In genomic region chr14:55027251-55027650, GRCm38 (mm10) we compare ENCODE assay signal across 12 mouse cellular contexts. TPM values are rescaled to one million over a fixed set of nuclear protein-coding genes. Genes with fewer than 3 reads are reported as not detected.
A peak's percentile ranks its signal among the peaks of the same experiment; 100 is the strongest.
DNase-seq lines count a peak whose midpoint lies in the region; ATAC-seq lines count a peak whose summit lies in the region.
"Had no signal": no experiment of that assay in that cellular context is flagged by ENCODE, and none has a peak within 500 bp of the region (broad histone marks: within the 10 kb centered on the region; RNA-seq: fewer than 3 reads in every experiment).

No protein-coding gene starts in this region.

- no peak overlapping the region for H3K4me3 ChIP-seq in limb, embryonic 11.5 days (ENCODE audit: low read depth, low read length)
- H3K4me3 ChIP-seq: erythroblast, embryonic 14.5 days; limb, embryonic 15.5 days had no signal

- no peak overlapping the region for H3K27ac ChIP-seq in limb, embryonic 11.5 days (replicated peaks; ENCODE audit: low read depth, low read length)
- H3K27ac ChIP-seq: limb, embryonic 15.5 days had no signal

- no peaks in the 10 kb centered on the region for H3K27me3 ChIP-seq in limb, embryonic 11.5 days (ENCODE audit: control insufficient read depth, insufficient read depth, low read length)
- H3K27me3 ChIP-seq: limb, embryonic 15.5 days had no signal

- WGBS in limb, embryonic 11.5 days: 19% methylated on average over 5 of the region's 5 CpGs

- DNase-seq in ovary, postnatal 36 days (ENCODE audit: low spot score): peak; percentile 35
- no peak for DNase-seq in ovary, postnatal 14 days (ENCODE audit: low spot score)
- peak; percentile 27 for DNase-seq in forelimb bud, embryonic 11.5 days (ENCODE audit: low read depth, low spot score)
- peak; percentile 66 for DNase-seq in limb, embryonic 11.5 days (ENCODE audit: low spot score)
- peak; percentile 13 for DNase-seq in yolk sac, embryonic 10.5 days (ENCODE audit: low spot score)
- no peak for DNase-seq in cerebellum, adult 9-11 months
- DNase-seq in frontal cortex, postnatal 10 days (ENCODE audit: low spot score in 2 of 2): no peak
- no peak for DNase-seq in gastrocnemius, postnatal 10 days

- 0 out of 2 replicates have a peak, but pooled peaks cover 9% of the 10 kb centered on the region for H3K36me3 ChIP-seq in limb, embryonic 11.5 days (ENCODE audit: control insufficient read depth, insufficient read depth, low read length)

- H3K4me1 ChIP-seq in limb, embryonic 11.5 days (ENCODE audit: control insufficient read depth, insufficient read depth, low read length): peaks cover 8% of the 10 kb centered on the region; the same call in 1 of the 2 replicates

- H3K9me3 ChIP-seq in limb, embryonic 11.5 days (ENCODE audit: control insufficient read depth, low read length): no peaks in the 10 kb centered on the region
- H3K9me3 ChIP-seq: limb, embryonic 15.5 days had no signal

- H3K9ac ChIP-seq in limb, embryonic 11.5 days (ENCODE audit: low read length): no peak overlapping the region
- H3K9ac ChIP-seq: limb, embryonic 15.5 days had no signal

- no peak overlapping the region for H3K4me2 ChIP-seq in limb, embryonic 11.5 days (ENCODE audit: low read depth, severe bottlenecking)
- H3K4me2 ChIP-seq: limb, embryonic 15.5 days had no signal

- ATAC-seq in limb, embryonic 11.5 days (ENCODE audit: insufficient number of reproducible peaks, low FRiP score, low TSS enrichment, low read depth): no peak

RNA-seq across cellular contexts. Expression of gene Ngdn, which starts 12.0 kb away (rescaled TPM):
- 99.5 and 100 TPM in 2 replicates for polyA plus RNA-seq in limb, embryonic 11.5 days (2014; fragmentation: Nextera tagmentation; extraction: Ambion mirVana)
- 10 to 100 TPM; 22.4 to 24.1 TPM for total RNA-seq in gastrocnemius, postnatal 10 days (2021)

RNA-seq across cellular contexts. Expression of gene Myh7, which starts 32.8 kb away (rescaled TPM):
- 0.92 and 1.5 TPM in 2 replicates for polyA plus RNA-seq in limb, embryonic 11.5 days (2014; fragmentation: Nextera tagmentation; extraction: Ambion mirVana)
- 100 to 1,000 TPM; 393 to 495 TPM for total RNA-seq in gastrocnemius, postnatal 10 days (2021)
- polyA plus RNA-seq: erythroblast, embryonic 14.5 days had no signal

RNA-seq across cellular contexts. Expression of gene Gm17428, which starts 50.5 kb away (rescaled TPM):
- not detected in 2 replicates for polyA plus RNA-seq in limb, embryonic 11.5 days (2014; fragmentation: Nextera tagmentation; extraction: Ambion mirVana)
- total RNA-seq in gastrocnemius, postnatal 10 days (2021): not detected
- polyA plus RNA-seq: brain, embryonic 14.5 days; erythroblast, embryonic 14.5 days; heart, embryonic 16.5 days; limb, embryonic 15.5 days had no signal

Comparison
In these comparisons a context has a peak if more than half of its experiments do, and no peak if none do; other contexts are left out.
1. DNase-seq: peak in ovary, postnatal 36 days (single experiment), forelimb bud, embryonic 11.5 days (single experiment), limb, embryonic 11.5 days (single experiment) and yolk sac, embryonic 10.5 days (single experiment); none in ovary, postnatal 14 days (single experiment), cerebellum, adult 9-11 months (single experiment), frontal cortex, postnatal 10 days (0 of 2) and gastrocnemius, postnatal 10 days (single experiment).